Mouse (Mus musculus): ENCODE results near the gene Crybg2. TPM values are rescaled to one million over a fixed set of nuclear protein-coding genes. Genes with fewer than 3 reads are reported as not detected.

Gene Crybg2
- polyA plus RNA-seq, 1 experiment from 2014 or later = 2.8 TPM

- no peak for TF ChIP-seq CTCF (IDR thresholded peaks at IDR 0.05)
- TF ChIP-seq EP300 (IDR thresholded peaks at IDR 0.05) = no peak
- Histone ChIP-seq H3K4me1 (ENCODE audit: insufficient read depth, low read depth, low read length) (peaks cover 4% of the 10 kb centered on the region; the same call in 1 of the 2 replicates), H3K36me3 (ENCODE audit: insufficient read depth, low read length) (no peaks in the 10 kb centered on the region), H3K27ac (ENCODE audit: low read length) (no peak overlapping the region), H3K9me3 (ENCODE audit: low read length) (no peaks in the 10 kb centered on the region), H3K4me3 (ENCODE audit: low read depth, low read length) (no peak overlapping the region), H3K4me2 (replicated peaks; ENCODE audit: low read depth, low read length) (no peak overlapping the region), H3K27me3 (replicated peaks; ENCODE audit: insufficient read depth, low read length) (no peaks in the 10 kb centered on the region), H3K9ac (replicated peaks; ENCODE audit: low read depth) (no peak overlapping the region)
- 72% methylated on average over 15 of the region's 15 CpGs for WGBS
- DNase-seq (ENCODE audit: low spot score) (no peak), ATAC-seq (no peak)
These were observed 64.9 kb downstream of the Crybg2 start for GRCm38 (mm10) chr4:134125383-134126060.

GRCm38 (mm10) chr4:134126300-134127120 is 65.9 kb downstream of the Crybg2 start:
- WGBS = 87% methylated on average over 21 of the region's 21 CpGs
- Histone ChIP-seq H3K4me1 (ENCODE audit: insufficient read depth, low read depth, low read length) (peaks cover 4% of the 10 kb centered on the region; the same call in 1 of the 2 replicates), H3K4me3 (ENCODE audit: low read depth, low read length) (no peak overlapping the region), H3K9me3 (ENCODE audit: low read length) (no peaks in the 10 kb centered on the region), H3K27me3 (replicated peaks; ENCODE audit: insufficient read depth, low read length) (no peaks in the 10 kb centered on the region), H3K4me2 (replicated peaks; ENCODE audit: low read depth, low read length) (no peak overlapping the region), H3K36me3 (ENCODE audit: insufficient read depth, low read length) (no peaks in the 10 kb centered on the region), H3K27ac (ENCODE audit: low read length) (no peak overlapping the region), H3K9ac (replicated peaks; ENCODE audit: low read depth) (no peak overlapping the region)
- TF ChIP-seq EP300 (IDR thresholded peaks at IDR 0.05) (no peak), CTCF (IDR thresholded peaks at IDR 0.05) (no peak)
- no peak for ATAC-seq
- no peak for DNase-seq (ENCODE audit: low spot score)

- no peak overlapping the region for H3K9ac ChIP-seq (replicated peaks; ENCODE audit: low read depth)
- peaks cover 4% of the 10 kb centered on the region; the same call in 1 of the 2 replicates for H3K4me1 ChIP-seq (ENCODE audit: insufficient read depth, low read depth, low read length)
- no peak overlapping the region for H3K27ac ChIP-seq (ENCODE audit: low read length)
- 83% methylated on average over 7 of the region's 7 CpGs for WGBS
- no peak for TF ChIP-seq CTCF (IDR thresholded peaks at IDR 0.05)
- no peak for TF ChIP-seq EP300 (IDR thresholded peaks at IDR 0.05)
- no peak overlapping the region for H3K4me3 ChIP-seq (ENCODE audit: low read depth, low read length)
- no peak overlapping the region; the same call in 1 of the 2 replicates for H3K4me2 ChIP-seq (replicated peaks; ENCODE audit: low read depth, low read length)
- ATAC-seq (no peak), DNase-seq (ENCODE audit: low spot score) (no peak)
- no peaks in the 10 kb centered on the region for H3K36me3 ChIP-seq (ENCODE audit: insufficient read depth, low read length)
- H3K27me3 ChIP-seq (replicated peaks; ENCODE audit: insufficient read depth, low read length) = no peaks in the 10 kb centered on the region
- no peaks in the 10 kb centered on the region for H3K9me3 ChIP-seq (ENCODE audit: low read length)
These were observed 66.5 kb downstream of the Crybg2 start for GRCm38 (mm10) chr4:134127121-134127455.

GRCm38 (mm10) chr4:134127793-134128192 is 67.2 kb downstream of the Crybg2 start:
- Histone ChIP-seq H3K9me3 (ENCODE audit: low read length) (no peaks in the 10 kb centered on the region), H3K4me3 (ENCODE audit: low read depth, low read length) (peak overlapping the region; percentile 79), H3K27me3 (replicated peaks; ENCODE audit: insufficient read depth, low read length) (no peaks in the 10 kb centered on the region), H3K4me2 (replicated peaks; ENCODE audit: low read depth, low read length) (peak overlapping the region; percentile 87), H3K36me3 (ENCODE audit: insufficient read depth, low read length) (no peaks in the 10 kb centered on the region), H3K4me1 (ENCODE audit: insufficient read depth, low read depth, low read length) (peaks cover 4% of the 10 kb centered on the region; the same call in 1 of the 2 replicates), H3K9ac (replicated peaks; ENCODE audit: low read depth) (peak overlapping the region; percentile 89), H3K27ac (ENCODE audit: low read length) (peak overlapping the region; percentile 93; the same call in 1 of the 2 replicates)
- ATAC-seq (no peak), DNase-seq (ENCODE audit: low spot score) (no peak)
- TF ChIP-seq CTCF (IDR thresholded peaks at IDR 0.05) (no peak), EP300 (IDR thresholded peaks at IDR 0.05) (no peak)
- 47% methylated on average over 8 of the region's 8 CpGs for WGBS

- Histone ChIP-seq H3K27ac (ENCODE audit: low read length) (peak within 1 kb of the TSS; percentile 93), H3K9me3 (ENCODE audit: low read length) (no peaks in the 10 kb centered on the region), H3K4me2 (replicated peaks; ENCODE audit: low read depth, low read length) (peak within 1 kb of the TSS; percentile 87), H3K36me3 (ENCODE audit: insufficient read depth, low read length) (no peaks in the 10 kb centered on the region), H3K9ac (replicated peaks; ENCODE audit: low read depth) (peak within 1 kb of the TSS; percentile 89), H3K27me3 (replicated peaks; ENCODE audit: insufficient read depth, low read length) (no peaks in the 10 kb centered on the region), H3K4me3 (ENCODE audit: low read depth, low read length) (peak within 1 kb of the TSS; percentile 79), H3K4me1 (ENCODE audit: insufficient read depth, low read depth, low read length) (peaks cover 4% of the 10 kb centered on the region; the same call in 1 of the 2 replicates)
- TF ChIP-seq EP300 (IDR thresholded peaks at IDR 0.05) (0 out of 2 replicates have a peak, but pooled peaks have one; percentile 33), CTCF (IDR thresholded peaks at IDR 0.05) (no peak)
- WGBS = under 1% methylated on average over 38 of the region's 50 CpGs
- peak; percentile 96 for DNase-seq (ENCODE audit: low spot score)
- peak; percentile 96 for ATAC-seq
These were observed 67.8 kb downstream of the Crybg2 start, which contains the start of gene Sh3bgrl3 for GRCm38 (mm10) chr4:134128221-134128982. TSS of gene Sh3bgrl3 (minus strand) at chr4:134128789.

All from lung, postnatal 0 days (tissue).